Comparison of ENCODE assay signal across 9 mouse cellular contexts in genomic region chr8:126884202-126884926, GRCm38 (mm10).
DNase-seq lines count a peak whose midpoint lies in the region; ATAC-seq and TF ChIP-seq lines count a peak whose summit lies in the region.
"Had no signal": no experiment of that assay in that cellular context is flagged by ENCODE, and none has a peak within 500 bp of the region (broad histone marks: within the 10 kb centered on the region; RNA-seq: fewer than 3 reads in every experiment).

No protein-coding gene starts in this region.

- no peaks in the 10 kb centered on the region for H3K9me3 ChIP-seq in forebrain, embryonic 11.5 days (ENCODE audit: control insufficient read depth, low read length)
- H3K9me3 ChIP-seq: liver, embryonic 15.5 days had no signal

- TF ChIP-seq CTCF in C2C12 (IDR thresholded peaks at IDR 0.05; ENCODE audit: control insufficient read depth, insufficient read depth, insufficient read length): no peak

- no peak overlapping the region for H3ac ChIP-seq in C2C12 (ENCODE audit: control insufficient read depth, insufficient read length, low read depth)

- 57% methylated on average over 6 of the region's 6 CpGs for WGBS in forebrain, embryonic 11.5 days
- WGBS in macrophage (ENCODE audit: missing documents): 49% methylated on average over 6 of the region's 6 CpGs

- no peak overlapping the region for H3K4me2 ChIP-seq in forebrain, embryonic 11.5 days (ENCODE audit: low read depth, low read length, severe bottlenecking)
- H3K4me2 ChIP-seq: liver, embryonic 15.5 days had no signal

- intact Hi-C loops in heart, postnatal 14 days (cut with DNase I): no loop called here

- no peak overlapping the region for H3K27ac ChIP-seq in forebrain, embryonic 11.5 days (ENCODE audit: low read depth, low read length)
- H3K27ac ChIP-seq in macrophage: peak overlapping the region; percentile 99
- H3K27ac ChIP-seq: liver, embryonic 15.5 days had no signal

- no peak for DNase-seq in forebrain, embryonic 11.5 days (ENCODE audit: low spot score)
- DNase-seq in heart, postnatal 14 days: peak; percentile 63 to 73
- peak; percentile 45 to 77 for DNase-seq in layer of hippocampus, adult 18-20 months (ENCODE audit: low spot score in 2 of 2)
- DNase-seq in urinary bladder, postnatal 25 days (ENCODE audit: low spot score): no peak

- H3K36me3 ChIP-seq in C2C12 (ENCODE audit: control insufficient read depth, insufficient read depth) (no peaks in the 10 kb centered on the region), macrophage (ENCODE audit: inconsistent target) (no peaks in the 10 kb centered on the region)
- no peaks in the 10 kb centered on the region for H3K36me3 ChIP-seq in forebrain, embryonic 11.5 days (ENCODE audit: control insufficient read depth, insufficient read depth, low read length)
- H3K36me3 ChIP-seq: liver, embryonic 15.5 days had no signal

- H3K4me3 ChIP-seq in C2C12 (ENCODE audit: insufficient read depth, poor library complexity, severe bottlenecking) (no peak overlapping the region), macrophage (ENCODE audit: inconsistent target) (no peak overlapping the region)
- no peak overlapping the region for H3K4me3 ChIP-seq in forebrain, embryonic 11.5 days (ENCODE audit: low read depth, low read length)
- H3K4me3 ChIP-seq: liver, embryonic 15.5 days had no signal

- H3K27me3 ChIP-seq in C2C12 (ENCODE audit: control insufficient read depth, insufficient read depth, insufficient read length): no peaks in the 10 kb centered on the region
- no peaks in the 10 kb centered on the region for H3K27me3 ChIP-seq in forebrain, embryonic 11.5 days (ENCODE audit: control insufficient read depth, insufficient read depth, low read length)
- H3K27me3 ChIP-seq: liver, embryonic 15.5 days had no signal

- no peak overlapping the region for H3K9ac ChIP-seq in forebrain, embryonic 11.5 days (ENCODE audit: low read length)
- H3K9ac ChIP-seq: liver, embryonic 15.5 days had no signal

- H3K4me1 ChIP-seq in forebrain, embryonic 11.5 days (replicated peaks; ENCODE audit: control insufficient read depth, insufficient read depth, low read length): no peaks in the 10 kb centered on the region

- H3K79me2 ChIP-seq in C2C12 (ENCODE audit: control insufficient read depth, insufficient read depth) (no peaks in the 10 kb centered on the region), macrophage (ENCODE audit: inconsistent target) (no peaks in the 10 kb centered on the region)

- H3K79me3 ChIP-seq in C2C12 (ENCODE audit: low read depth): no peaks in the 10 kb centered on the region

- ATAC-seq in activated CD4-positive, CD25-positive, alpha-beta regulatory T cell, adult 4 months: peak; percentile 78
- ATAC-seq in forebrain, embryonic 11.5 days (replicated peaks; ENCODE audit: low FRiP score): peak; percentile 33; the same call in 1 of the 2 replicates
- no peak for ATAC-seq in megakaryocyte progenitor cell, adult 5-6 weeks (replicated peaks; ENCODE audit: poor library complexity)

TF ChIP-seq in C2C12, 6 proteins besides CTCF, POLR2A, EP300 and RAD21:
- TF ChIP-seq FOSL1 (IDR thresholded peaks at IDR 0.05; ENCODE audit: insufficient read depth, low read length, poor library complexity, severe bottlenecking) (no peak), MAX (IDR thresholded peaks at IDR 0.05) (peak; percentile 85), USF1 (IDR thresholded peaks at IDR 0.05; ENCODE audit: low read depth) (peak; percentile 94)

Comparison
In these comparisons a context has a peak if more than half of its experiments do, and no peak if none do; other contexts are left out.
1. DNase-seq: peak in heart, postnatal 14 days (2 of 2) and layer of hippocampus, adult 18-20 months (2 of 2); none in forebrain, embryonic 11.5 days (single experiment) and urinary bladder, postnatal 25 days (single experiment).